Mouse (Mus musculus) heart, postnatal 0 days (tissue): ENCODE results near the gene Agbl1. TPM values are rescaled to one million over a fixed set of nuclear protein-coding genes. Genes with fewer than 3 reads are reported as not detected.

Experiments used
- ATAC-seq: fragments of 200-750 bp; cut with Nextera tagmentation; 2 replicates; pipeline ENCODE4 v1.8.0; 2017; ENCODE audit warnings: low read depth, moderate number of reproducible peaks, moderate library complexity; ENCODE audit not compliant: insufficient read depth
- DNase-seq: peaks from one replicate; pipeline ENCODE4 v3.0.0-alpha.2; 2016; ENCODE audit warnings: low spot score
- H3K27ac ChIP-seq: fragments of 300-500 bp; sonication (generic); 2 replicates; pipeline ENCODE4 v1.5.1; 2014; ENCODE audit warnings: low read depth, mild to moderate bottlenecking
- H3K27me3 ChIP-seq: fragments of 300-500 bp; sonication (generic); 2 replicates; pipeline ENCODE4 v1.6.1; 2014; ENCODE audit warnings: low read length, mixed read lengths; ENCODE audit not compliant: control insufficient read depth, insufficient read depth
- H3K36me3 ChIP-seq: fragments of 300-500 bp; sonication (generic); replicated peaks from 2 replicates; pipeline ENCODE4 v1.6.1; 2014; ENCODE audit warnings: low read length, mixed read lengths; ENCODE audit not compliant: control insufficient read depth, insufficient read depth
- H3K4me1 ChIP-seq: fragments of 300-500 bp; sonication (generic); 2 replicates; pipeline ENCODE4 v1.6.1; 2014; ENCODE audit warnings: antibody characterized with exemption; ENCODE audit not compliant: control insufficient read depth, insufficient read depth
- H3K4me2 ChIP-seq: fragments of 300-500 bp; sonication (generic); 2 replicates; pipeline ENCODE4 v1.6.1; 2014; ENCODE audit warnings: low read depth, mild to moderate bottlenecking, low read length, moderate library complexity
- H3K4me3 ChIP-seq: fragments of 300-500 bp; sonication (generic); 2 replicates; pipeline ENCODE4 v1.5.1; 2014; ENCODE audit warnings: low read depth, low read length
- H3K9ac ChIP-seq: fragments of 300-500 bp; sonication (generic); replicated peaks from 2 replicates; pipeline ENCODE4 v1.6.1; 2014; ENCODE audit warnings: low read depth, low read length, mixed read lengths
- H3K9me3 ChIP-seq: fragments of 300-500 bp; sonication (generic); replicated peaks from 2 replicates; pipeline ENCODE4 v1.6.1; 2016; ENCODE audit warnings: low read length; ENCODE audit not compliant: control insufficient read depth
- CTCF ChIP-seq: IDR thresholded peaks from 2 replicates; pipeline ENCODE4 v1.5.1; 2016; ENCODE audit warnings: antibody characterized with exemption, control low read depth, low read depth
- EP300 ChIP-seq: IDR thresholded peaks from 2 replicates; pipeline ENCODE4 v1.6.1; 2016; ENCODE audit warnings: antibody characterized with exemption, low read depth
- WGBS: fragments of 180-500 bp; shearing (Covaris S2); extraction: QIAGEN DNeasy Blood & Tissue Kit; methylation state at CpG from one replicate; pipeline ENCODE4 v1.1.7; 2014; 5-methylcytosine and 5-hydroxymethylcytosine counted together
- polyA plus RNA-seq: library from polyadenylated mRNA; unstranded; fragments of >200 nt; fragmentation: Nextera tagmentation; extraction: Ambion mirVana; gene quantifications from 2 replicates; pipeline ENCODE4 v1.2.1, GENCODE M21; 2015
- total RNA-seq: library from RNA; depleted of rRNA; stranded (reverse); fragments of >200 nt; gene quantifications from 2 replicates; pipeline ENCODE4 v1.2.3, GENCODE M21; 2014; ENCODE audit warnings: low replicate concordance

Gene Agbl1
- total and polyA plus RNA-seq, 2 experiments from 2014 or later = not detected

DNA sequence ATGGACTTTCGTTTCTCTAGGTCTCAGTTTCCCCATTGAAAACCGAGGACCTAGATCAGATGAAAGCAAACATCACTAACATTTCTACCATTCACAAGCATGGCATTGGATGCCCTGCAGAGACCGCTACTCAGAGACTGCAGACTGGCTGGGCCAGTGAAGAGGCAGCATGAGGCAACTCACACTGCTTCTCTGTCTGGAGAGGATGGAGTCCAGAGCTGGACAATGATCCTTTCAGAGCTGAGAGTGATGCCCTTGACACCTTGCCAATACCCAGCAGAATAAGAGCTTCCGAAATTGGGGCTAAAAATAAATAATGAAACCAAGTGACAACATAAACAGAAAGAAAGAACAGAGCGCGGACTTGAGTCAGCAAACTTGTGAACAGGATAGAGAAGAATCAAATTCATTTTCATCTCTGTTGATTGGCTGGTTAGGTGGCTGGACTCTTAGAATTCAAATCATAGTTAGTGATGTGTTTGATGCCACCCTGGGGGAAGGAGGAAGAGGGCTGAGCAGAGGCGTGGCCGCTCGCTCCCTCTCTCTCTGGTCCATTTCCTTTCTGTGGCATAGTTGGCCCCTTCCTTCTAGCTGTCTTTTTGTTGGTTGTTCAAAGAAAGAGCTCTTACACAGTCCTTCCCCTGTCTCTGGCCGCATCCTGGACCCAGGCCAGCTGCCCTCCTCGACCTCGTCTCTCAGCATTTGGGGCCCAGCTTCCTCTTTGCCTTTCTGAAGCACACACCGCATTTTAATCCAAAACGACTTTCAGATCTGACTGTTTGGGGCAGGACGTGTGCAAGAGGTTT lies 903.1 kb downstream of the Agbl1 start:
- ATAC-seq (no peak), DNase-seq (no peak)
- no peak overlapping the region for H3K4me2 ChIP-seq
- no peaks in the 10 kb centered on the region for H3K9me3 ChIP-seq
- 0 out of 2 replicates have a peak, but pooled peaks cover 7% of the 10 kb centered on the region for H3K4me1 ChIP-seq
- 45% methylated on average over 15 of the region's 15 CpGs for WGBS
- H3K4me3 ChIP-seq = no peak overlapping the region
- no peak overlapping the region for H3K27ac ChIP-seq
- no peak overlapping the region for H3K9ac ChIP-seq
- no peaks in the 10 kb centered on the region for H3K27me3 ChIP-seq
- H3K36me3 ChIP-seq = no peaks in the 10 kb centered on the region
- TF ChIP-seq CTCF (no peak), EP300 (no peak)

DNA sequence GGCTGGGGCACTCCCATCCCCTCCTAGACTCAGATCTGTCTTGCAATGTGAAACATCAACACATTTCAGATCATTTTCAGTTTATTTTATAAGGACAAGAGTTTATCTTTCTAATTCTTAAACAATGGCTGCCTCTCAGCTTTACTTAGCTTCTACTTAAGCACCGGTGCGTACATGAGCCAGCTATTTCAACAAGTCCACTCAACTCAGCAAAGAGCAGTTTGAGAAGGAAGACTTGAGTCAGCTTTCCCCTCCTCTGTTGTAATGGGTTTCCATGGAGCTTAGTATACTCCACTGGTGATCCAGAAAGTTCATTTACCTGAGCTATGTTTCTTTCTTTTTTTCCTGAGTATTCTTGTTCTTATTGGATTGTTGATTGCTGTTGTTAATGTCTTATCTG lies 905.2 kb downstream of the Agbl1 start:
- H3K4me3 ChIP-seq = no peak overlapping the region
- H3K36me3 ChIP-seq = no peaks in the 10 kb centered on the region
- no peak overlapping the region for H3K9ac ChIP-seq
- DNase-seq = no peak
- WGBS = 77% methylated on average over 2 of the region's 2 CpGs
- H3K27me3 ChIP-seq = no peaks in the 10 kb centered on the region
- H3K4me2 ChIP-seq = no peak overlapping the region
- no peaks in the 10 kb centered on the region for H3K9me3 ChIP-seq
- no peak overlapping the region for H3K27ac ChIP-seq
- 0 out of 2 replicates have a peak, but pooled peaks cover 7% of the 10 kb centered on the region for H3K4me1 ChIP-seq
- no peak for ATAC-seq
- TF ChIP-seq EP300 = no peak

DNA sequence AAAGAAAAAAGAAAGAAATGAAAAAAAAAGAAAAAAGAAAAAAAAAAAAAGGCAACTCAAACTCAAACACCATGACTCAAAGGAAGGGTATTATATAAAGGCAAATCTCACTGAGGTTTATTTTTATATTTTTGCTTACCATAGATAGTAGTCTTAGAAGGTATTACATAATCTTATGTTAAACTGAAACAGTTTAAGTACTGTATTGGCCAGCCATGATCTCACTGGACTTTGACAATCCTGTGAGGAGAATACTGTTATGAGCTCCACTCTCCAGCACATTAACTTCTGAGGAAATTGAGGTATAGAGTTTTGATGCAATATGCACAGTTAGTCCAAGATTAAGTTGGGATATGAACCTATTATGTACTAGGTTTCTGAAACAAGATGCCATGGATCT lies 909.0 kb downstream of the Agbl1 start:
- no peak overlapping the region for H3K4me3 ChIP-seq
- no peak overlapping the region for H3K27ac ChIP-seq
- no peaks in the 10 kb centered on the region for H3K27me3 ChIP-seq
- TF ChIP-seq CTCF = no peak
- TF ChIP-seq EP300 = no peak
- H3K36me3 ChIP-seq = no peaks in the 10 kb centered on the region
- DNase-seq (no peak), ATAC-seq (no peak)
- H3K9me3 ChIP-seq = no peaks in the 10 kb centered on the region
- no peak overlapping the region for H3K9ac ChIP-seq
- H3K4me2 ChIP-seq = no peak overlapping the region
- no peaks in the 10 kb centered on the region for H3K4me1 ChIP-seq

DNA sequence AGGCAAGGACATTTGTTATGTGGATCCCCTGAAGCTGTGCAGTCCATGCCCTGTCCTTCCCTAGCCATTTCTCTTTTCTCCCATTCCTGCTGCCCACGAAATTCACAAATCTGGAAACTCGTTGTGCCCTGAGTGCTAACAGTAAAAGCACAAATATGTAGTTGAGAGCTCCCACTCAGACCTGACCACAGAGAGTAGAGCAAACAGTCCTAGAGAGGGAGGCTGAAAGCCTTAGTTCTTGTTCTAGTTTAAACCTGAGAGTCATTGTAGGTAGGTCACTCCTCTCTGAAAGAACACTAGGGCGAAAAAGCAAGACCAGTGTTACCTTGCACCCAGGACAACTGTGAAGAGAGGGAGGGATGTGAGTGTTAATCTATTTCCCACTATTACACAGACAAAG lies 917.8 kb downstream of the Agbl1 start:
- no peak overlapping the region for H3K9ac ChIP-seq
- ATAC-seq (no peak), DNase-seq (no peak)
- H3K4me1 ChIP-seq = no peaks in the 10 kb centered on the region
- H3K9me3 ChIP-seq = no peaks in the 10 kb centered on the region
- no peak overlapping the region for H3K4me2 ChIP-seq
- no peaks in the 10 kb centered on the region for H3K27me3 ChIP-seq
- H3K27ac ChIP-seq = no peak overlapping the region
- TF ChIP-seq CTCF (no peak), EP300 (no peak)
- no peaks in the 10 kb centered on the region for H3K36me3 ChIP-seq
- 50% methylated on average over 3 of the region's 3 CpGs for WGBS
- H3K4me3 ChIP-seq = no peak overlapping the region

DNA sequence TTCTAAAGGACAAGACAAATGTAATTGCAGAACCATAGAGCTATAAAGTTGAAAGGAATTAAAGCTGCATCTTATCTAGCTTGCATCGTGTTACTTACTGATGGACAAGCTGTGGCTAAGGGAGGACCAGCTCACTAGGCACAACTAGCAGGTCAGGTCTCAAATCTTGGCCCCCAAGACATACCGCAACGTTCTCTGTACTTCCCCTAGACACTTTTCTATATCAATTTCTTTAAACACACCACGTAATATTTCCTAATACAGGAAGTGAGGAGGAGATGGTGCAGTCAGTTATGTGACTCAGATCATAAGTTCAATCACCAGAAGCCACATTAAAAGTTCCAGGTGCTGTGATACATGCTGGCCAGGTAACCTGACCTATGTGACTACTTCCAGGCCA lies 919.1 kb downstream of the Agbl1 start:
- H3K4me2 ChIP-seq = no peak overlapping the region
- H3K27ac ChIP-seq = no peak overlapping the region
- H3K9me3 ChIP-seq = no peaks in the 10 kb centered on the region
- DNase-seq = no peak
- H3K4me1 ChIP-seq = no peaks in the 10 kb centered on the region
- no peak overlapping the region for H3K4me3 ChIP-seq
- no peak overlapping the region for H3K9ac ChIP-seq
- TF ChIP-seq EP300 (no peak), CTCF (no peak)
- no peak for ATAC-seq
- 71% methylated on average over 4 of the region's 4 CpGs for WGBS
- H3K27me3 ChIP-seq = no peaks in the 10 kb centered on the region
- no peaks in the 10 kb centered on the region for H3K36me3 ChIP-seq

DNA sequence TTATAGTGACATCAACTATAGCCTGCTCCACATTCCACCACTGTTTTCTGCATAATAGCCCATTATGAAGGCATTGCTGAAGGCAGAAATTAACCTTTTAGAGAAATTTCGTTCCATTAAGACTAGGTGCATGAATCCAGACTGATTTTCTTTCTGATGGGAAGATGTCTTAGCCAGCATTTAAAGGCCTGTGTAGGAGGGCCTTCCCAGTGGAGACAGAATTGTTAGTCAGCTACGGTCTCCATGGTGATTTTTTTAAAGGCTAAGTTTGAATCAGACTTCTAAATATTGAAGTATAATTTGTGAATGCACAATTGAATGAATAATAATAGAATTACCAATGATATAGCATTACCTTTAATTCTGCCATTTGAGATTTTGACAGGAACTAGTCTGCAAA lies 920.2 kb downstream of the Agbl1 start:
- H3K27me3 ChIP-seq = no peaks in the 10 kb centered on the region
- ATAC-seq (no peak), DNase-seq (no peak)
- no peaks in the 10 kb centered on the region for H3K9me3 ChIP-seq
- no peak overlapping the region for H3K9ac ChIP-seq
- H3K4me1 ChIP-seq = no peaks in the 10 kb centered on the region
- H3K27ac ChIP-seq = no peak overlapping the region
- WGBS = 66% methylated on average over 2 of the region's 2 CpGs
- H3K4me3 ChIP-seq = no peak overlapping the region
- H3K4me2 ChIP-seq = no peak overlapping the region
- TF ChIP-seq CTCF = no peak
- no peak for TF ChIP-seq EP300
- H3K36me3 ChIP-seq = no peaks in the 10 kb centered on the region
